Mouse (Mus musculus) brain, embryonic 14.5 days (tissue): ENCODE data around the gene Slc10a7. TPM values are rescaled to one million over a fixed set of nuclear protein-coding genes. Genes with fewer than 3 reads are reported as not detected.
A peak's percentile ranks its signal among the peaks of the same experiment; 100 is the strongest.

ENCODE experiments used
- DNase-seq: peaks from one replicate; pipeline ENCODE4 v3.0.0-alpha.2; 2011; ENCODE audit warnings: low read depth
- CTCF ChIP-seq: fragments of 200-500 bp; IDR thresholded peaks from 2 replicates; pipeline ENCODE4 v1.5.1; 2012; ENCODE audit warnings: inconsistent platforms, mild to moderate bottlenecking, moderate library complexity, borderline replicate concordance; ENCODE audit not compliant: insufficient read depth, insufficient read length; ENCODE audit errors: extremely low read depth
- POLR2A ChIP-seq: fragments of 200-500 bp; IDR thresholded peaks from 2 replicates; pipeline ENCODE4 v1.6.1; 2012; ENCODE audit warnings: mild to moderate bottlenecking, inconsistent platforms, borderline replicate concordance; ENCODE audit not compliant: poor library complexity, insufficient read depth, insufficient read length, severe bottlenecking; ENCODE audit errors: extremely low read depth
- polyA plus RNA-seq: library from polyadenylated mRNA; depleted of rRNA; stranded (reverse); fragments of >200 nt; gene quantifications from 2 replicates; pipeline ENCODE4 v1.2.3, GENCODE M21; 2012

Gene Slc10a7
- polyA plus RNA-seq, 1 experiment: 12.4 TPM

- no peak for TF ChIP-seq CTCF
- TF ChIP-seq POLR2A: no peak
- no peak for DNase-seq
Observed at GRCm38 (mm10) chr8:78722201-78722600, 213.1 kb downstream of the Slc10a7 start.

- DNase-seq: no peak
- TF ChIP-seq CTCF: no peak
- TF ChIP-seq POLR2A: no peak
Observed at GRCm38 (mm10) chr8:78724832-78725231, 215.7 kb downstream of the Slc10a7 start.

GRCm38 (mm10) chr8:78728240-78728639 is 219.1 kb downstream of the Slc10a7 start:
- TF ChIP-seq CTCF: no peak
- no peak for TF ChIP-seq POLR2A
- no peak for DNase-seq

- no peak for TF ChIP-seq POLR2A
- no peak for TF ChIP-seq CTCF
Observed at GRCm38 (mm10) chr8:78732410-78732809, 223.3 kb downstream of the Slc10a7 start.

GRCm38 (mm10) chr8:78732995-78733512 is 223.9 kb downstream of the Slc10a7 start:
- no peak for DNase-seq
- TF ChIP-seq POLR2A (no peak), CTCF (no peak)

More at GRCm38 (mm10) chr8:78732410-78732809, 223.3 kb downstream of the Slc10a7 start:
- DNase-seq: no peak

- no peak for DNase-seq
- TF ChIP-seq CTCF (no peak), POLR2A (no peak)
Observed at GRCm38 (mm10) chr8:78734721-78735517, 225.8 kb downstream of the Slc10a7 start.

GRCm38 (mm10) chr8:78738304-78738703 is 229.2 kb downstream of the Slc10a7 start:
- no peak for DNase-seq
- TF ChIP-seq CTCF (no peak), POLR2A (no peak)

- DNase-seq: no peak
- no peak for TF ChIP-seq POLR2A
- no peak for TF ChIP-seq CTCF
Observed at GRCm38 (mm10) chr8:78740936-78741335, 231.8 kb downstream of the Slc10a7 start.

- no peak for TF ChIP-seq CTCF
- no peak for TF ChIP-seq POLR2A
- no peak for DNase-seq
Observed at GRCm38 (mm10) chr8:78741496-78741895, 232.3 kb downstream of the Slc10a7 start.

GRCm38 (mm10) chr8:78741965-78742364 is 232.8 kb downstream of the Slc10a7 start:
- DNase-seq: peak; percentile 61
- no peak for TF ChIP-seq POLR2A
- no peak for TF ChIP-seq CTCF

- TF ChIP-seq CTCF: no peak
- TF ChIP-seq POLR2A: no peak
- peak; percentile 90 for DNase-seq
Observed at GRCm38 (mm10) chr8:78742453-78742852, 233.3 kb downstream of the Slc10a7 start.

- TF ChIP-seq CTCF (no peak), POLR2A (no peak)
- DNase-seq: no peak
Observed at GRCm38 (mm10) chr8:78747052-78747451, 237.9 kb downstream of the Slc10a7 start.

- TF ChIP-seq CTCF (no peak), POLR2A (no peak)
- DNase-seq: no peak
Observed at GRCm38 (mm10) chr8:78748701-78749100, 239.6 kb downstream of the Slc10a7 start.
